Mouse (Mus musculus) CH12.LX (cell line): ENCODE results near the gene Ppie. TPM values are rescaled to one million over a fixed set of nuclear protein-coding genes. Genes with fewer than 3 reads are reported as not detected.

Source experiments
- DNase-seq: peaks from one replicate; pipeline ENCODE4 v3.0.0-alpha.2; 2013; ENCODE audit errors: extremely low read depth
- H3K27ac ChIP-seq: 2 replicates; pipeline ENCODE4 v1.5.1; 2012; ENCODE audit warnings: low read depth, mild to moderate bottlenecking, control low read depth, moderate library complexity; ENCODE audit not compliant: insufficient read depth
- H3K27me3 ChIP-seq: replicated peaks from 2 replicates; pipeline ENCODE3; 2012; ENCODE audit warnings: inconsistent platforms
- H3K36me3 ChIP-seq, 2 experiments: replicated peaks in 1 of 2; 2 replicates each; pipeline versions ENCODE3 to v1.6.1; 2012; ENCODE audit warnings: inconsistent platforms in 1 of 2, low read length in 1 of 2, mild to moderate bottlenecking in 1 of 2, mixed read lengths in 1 of 2, moderate library complexity in 1 of 2; ENCODE audit not compliant: control insufficient read depth in 1 of 2, insufficient read depth in 1 of 2
- H3K4me1 ChIP-seq, 2 experiments: 2 replicates each; pipeline ENCODE4 v1.6.1; 2012; ENCODE audit warnings: inconsistent platforms in 1 of 2, moderate library complexity in 1 of 2; ENCODE audit not compliant: insufficient read depth in 2 of 2, control insufficient read depth in 1 of 2
- H3K4me2 ChIP-seq: 2 replicates; pipeline ENCODE4 v1.6.1; 2012; ENCODE audit warnings: low read depth, mild to moderate bottlenecking, control low read depth; ENCODE audit not compliant: poor library complexity, insufficient read depth, severe bottlenecking
- H3K4me3 ChIP-seq, 3 experiments: fragments of 150-350 bp in 1 of 3; sonication (generic) in 1 of 3; replicated peaks in 1 of 3; 2 replicates each; pipeline versions ENCODE3 to v1.5.1; 2011 to 2012; ENCODE audit warnings: low read depth in 2 of 3, low read length in 2 of 3, mild to moderate bottlenecking in 2 of 3, moderate library complexity in 2 of 3, control low read depth in 1 of 3, improper control_type of control experiment in 1 of 3, inconsistent platforms in 1 of 3, mixed read lengths in 1 of 3; ENCODE audit not compliant: poor library complexity in 1 of 3
- H3K79me2 ChIP-seq: replicated peaks from 2 replicates; pipeline ENCODE4 v1.6.1; 2012; ENCODE audit warnings: mild to moderate bottlenecking, moderate library complexity; ENCODE audit not compliant: control insufficient read depth, poor library complexity, insufficient read depth, severe bottlenecking; ENCODE audit errors: extremely low read depth
- H3K9ac ChIP-seq: 2 replicates; pipeline ENCODE4 v1.6.1; 2012; ENCODE audit warnings: low read depth, mild to moderate bottlenecking, control low read depth, moderate library complexity; ENCODE audit not compliant: insufficient read depth
- H3K9me3 ChIP-seq: replicated peaks from 2 replicates; pipeline ENCODE3; 2012; ENCODE audit warnings: low read length, inconsistent platforms, mixed read lengths
- BHLHE40 ChIP-seq: IDR thresholded peaks from 2 replicates; pipeline ENCODE4 v1.6.1; 2011; ENCODE audit warnings: mild to moderate bottlenecking, low read depth, low read length, improper control_type of control experiment
- CHD1 ChIP-seq: IDR thresholded peaks from 2 replicates; pipeline ENCODE4 v1.6.1; 2012; ENCODE audit warnings: low read depth, low read length, improper control_type of control experiment, inconsistent platforms
- CTCF ChIP-seq, 2 experiments: IDR thresholded peaks in 1 of 2; conservative IDR thresholded peaks in 1 of 2; 2 replicates each; pipeline ENCODE4 v1.5.1; 2011 to 2012; ENCODE audit warnings: low read depth in 2 of 2, low read length in 2 of 2, improper control_type of control experiment in 1 of 2, inconsistent platforms in 1 of 2, mild to moderate bottlenecking in 1 of 2, moderate library complexity in 1 of 2
- E2F4 ChIP-seq: IDR thresholded peaks from 2 replicates; pipeline ENCODE4 v1.6.1; 2011; ENCODE audit warnings: low read depth, low read length, improper control_type of control experiment; ENCODE audit not compliant: insufficient replicate concordance
- ELF1 ChIP-seq: IDR thresholded peaks from 2 replicates; pipeline ENCODE4 v1.6.1; 2014; ENCODE audit warnings: low read depth, mild to moderate bottlenecking, inconsistent platforms, low read length, improper control_type of control experiment
- EP300 ChIP-seq: IDR thresholded peaks from 2 replicates; pipeline ENCODE4 v1.6.1; 2011; ENCODE audit warnings: low read length, improper control_type of control experiment
- ETS1 ChIP-seq: conservative IDR thresholded peaks from 2 replicates; pipeline ENCODE4 v1.6.1; 2012; ENCODE audit warnings: low read depth, mild to moderate bottlenecking, inconsistent platforms, low read length, improper control_type of control experiment, moderate library complexity
- GABPA ChIP-seq: IDR thresholded peaks from 2 replicates; pipeline ENCODE4 v1.6.1; 2012; ENCODE audit warnings: low read depth, low read length, improper control_type of control experiment, inconsistent platforms; ENCODE audit not compliant: insufficient replicate concordance
- JUND ChIP-seq: conservative IDR thresholded peaks from 2 replicates; pipeline ENCODE4 v1.6.1; 2011; ENCODE audit warnings: low read depth, low read length, improper control_type of control experiment
- KAT2A ChIP-seq: IDR thresholded peaks from 2 replicates; pipeline ENCODE4 v1.6.1; 2012; ENCODE audit warnings: low read length, improper control_type of control experiment, inconsistent platforms; ENCODE audit not compliant: insufficient replicate concordance
- MAX ChIP-seq: IDR thresholded peaks from 2 replicates; pipeline ENCODE4 v1.6.1; 2011; ENCODE audit warnings: low read length, improper control_type of control experiment
- MEF2A ChIP-seq: IDR thresholded peaks from 2 replicates; pipeline ENCODE4 v1.6.1; 2014; ENCODE audit warnings: low read depth, mild to moderate bottlenecking, inconsistent platforms, low read length, improper control_type of control experiment, borderline replicate concordance
- MXI1 ChIP-seq: IDR thresholded peaks from 2 replicates; pipeline ENCODE4 v1.6.1; 2011; ENCODE audit warnings: mild to moderate bottlenecking, low read depth, low read length, improper control_type of control experiment
- MYC ChIP-seq: IDR thresholded peaks from 2 replicates; pipeline ENCODE4 v1.6.1; 2011; ENCODE audit warnings: low read depth, mild to moderate bottlenecking, improper control_type of control experiment, low read length
- NELFE ChIP-seq: IDR thresholded peaks from 2 replicates; pipeline ENCODE4 v1.6.1; 2011; ENCODE audit warnings: low read depth, low read length, improper control_type of control experiment
- PAX5 ChIP-seq: IDR thresholded peaks from 2 replicates; pipeline ENCODE4 v1.6.1; 2012; ENCODE audit warnings: low read length, inconsistent platforms, mixed read lengths
- POLR2AphosphoS2 ChIP-seq: IDR thresholded peaks from 2 replicates; pipeline ENCODE4 v1.6.1; 2011; ENCODE audit warnings: low read depth, low read length, improper control_type of control experiment
- RAD21 ChIP-seq: IDR thresholded peaks from 2 replicates; pipeline ENCODE4 v1.6.1; 2011; ENCODE audit warnings: low read depth, mild to moderate bottlenecking, low read length, improper control_type of control experiment, moderate library complexity
- RCOR1 ChIP-seq: conservative IDR thresholded peaks from 2 replicates; pipeline ENCODE4 v1.6.1; 2012; ENCODE audit warnings: low read depth, mild to moderate bottlenecking, inconsistent platforms, low read length, improper control_type of control experiment
- SIN3A ChIP-seq: IDR thresholded peaks from 2 replicates; pipeline ENCODE4 v1.6.1; 2012; ENCODE audit warnings: low read length, improper control_type of control experiment, inconsistent platforms
- TBP ChIP-seq: conservative IDR thresholded peaks from 2 replicates; pipeline ENCODE4 v1.6.1; 2011; ENCODE audit warnings: low read depth, low read length, improper control_type of control experiment
- TCF12 ChIP-seq: IDR thresholded peaks from 2 replicates; pipeline ENCODE4 v1.6.1; 2014; ENCODE audit warnings: low read depth, mild to moderate bottlenecking, inconsistent platforms, low read length, improper control_type of control experiment
- USF1 ChIP-seq: IDR thresholded peaks from 2 replicates; pipeline ENCODE4 v1.6.1; 2014; ENCODE audit warnings: low read depth, mild to moderate bottlenecking, inconsistent platforms, low read length, improper control_type of control experiment
- ZC3H11A ChIP-seq: IDR thresholded peaks from 2 replicates; pipeline ENCODE4 v1.6.1; 2012; ENCODE audit warnings: low read depth, mild to moderate bottlenecking, inconsistent platforms, low read length, improper control_type of control experiment
- ZMIZ1 ChIP-seq: IDR thresholded peaks from 2 replicates; pipeline ENCODE4 v1.6.1; 2012; ENCODE audit warnings: low read depth, mild to moderate bottlenecking, inconsistent platforms, low read length, improper control_type of control experiment
- ZNF384 ChIP-seq: IDR thresholded peaks from 2 replicates; pipeline ENCODE4 v1.6.1; 2012; ENCODE audit warnings: low read depth, low read length, improper control_type of control experiment, inconsistent platforms
- dilution Hi-C: fragments of 300-500 bp; cut with MboI; formaldehyde crosslinking; loops from 2 replicates; pipeline ENCODE4 v1.14.3; 2020; ENCODE audit warnings: low sequenced_read_pairs; ENCODE audit not compliant: extremely low pct_unique_long_range_greater_than_20kb, extremely low pct_ligation_motif_present
- in situ Hi-C: fragments of 300-500 bp; cut with MboI; formaldehyde crosslinking; loops from 3 replicates; pipeline ENCODE4 v1.14.3; 2019; ENCODE audit warnings: low sequenced_read_pairs, low pct_ligation_motif_present, low pct_unique_long_range_greater_than_20kb, mixed read lengths
- polyA plus RNA-seq: library from polyadenylated mRNA; unstranded; fragments of >175 nt; gene quantifications from 2 replicates; pipeline ENCODE4 v1.2.1, GENCODE M21; 2012; ENCODE audit warnings: low read depth; ENCODE audit not compliant: insufficient read length
- total RNA-seq, 2 experiments: library from RNA; depleted of rRNA; stranded (reverse); fragments of 300-350 nt in 1 of 2; fragments of >200 nt in 1 of 2; gene quantifications; 2 replicates each; pipeline ENCODE4 v1.2.3; 2012 to 2014

The Ppie gene
- total and polyA plus RNA-seq, 3 experiments, result 68.3 to 89.4 (median 86.8) TPM

- H3K27me3 ChIP-seq, result peaks cover 50% of the 10 kb centered on the region
- no peaks in the 10 kb centered on the region for H3K4me1 ChIP-seq
- dilution Hi-C loops, result no loop called here
- H3K36me3 ChIP-seq, result no peaks in the 10 kb centered on the region
- H3K27ac ChIP-seq, result no peak overlapping the region
- TF ChIP-seq ZMIZ1 (no peak), TBP (no peak), BHLHE40 (no peak), GABPA (no peak), KAT2A (no peak), ETS1 (no peak), RCOR1 (no peak), CHD1 (no peak), ZC3H11A (no peak), TCF12 (no peak), RAD21 (no peak), MAX (no peak), USF1 (no peak), POLR2AphosphoS2 (no peak), NELFE (no peak), CTCF (conservative IDR thresholded peaks at IDR 0.05 in 1 of 2, IDR thresholded peaks at IDR 0.05 in 1 of 2; ENCODE audit: low read depth in 2 of 2, low read length in 2 of 2) (no peak), JUND (no peak)
- H3K9me3 ChIP-seq, result no peaks in the 10 kb centered on the region
- H3K79me2 ChIP-seq, result no peaks in the 10 kb centered on the region
- DNase-seq, result no peak
- in situ Hi-C loops, result no loop called here
- no peak overlapping the region for H3K4me3 ChIP-seq
- no peak overlapping the region for H3K4me2 ChIP-seq
- no peak overlapping the region for H3K9ac ChIP-seq
Measured at GRCm38 (mm10) chr4:123147446-123148150, 7.8 kb upstream of the Ppie start.

- peaks cover 12% of the 10 kb centered on the region for H3K79me2 ChIP-seq
- H3K27ac ChIP-seq, result no peak overlapping the region
- in situ Hi-C loops, result no loop called here
- peaks cover 27 to 43% of the 10 kb centered on the region in 2 experiments for H3K36me3 ChIP-seq
- H3K4me3 ChIP-seq, result no peak overlapping the region
- H3K9ac ChIP-seq, result no peak overlapping the region
- DNase-seq, result no peak
- TF ChIP-seq EP300, result no peak
- TF ChIP-seq MXI1, result no peak
- no peak for TF ChIP-seq BHLHE40
- TF ChIP-seq TCF12, result no peak
- no peak for TF ChIP-seq ELF1
- TF ChIP-seq SIN3A, result no peak
- no peak for TF ChIP-seq E2F4
- TF ChIP-seq POLR2AphosphoS2, result no peak
- TF ChIP-seq MAX, result no peak
- no peak for TF ChIP-seq KAT2A
- TF ChIP-seq ZNF384, result no peak
- TF ChIP-seq MEF2A, result no peak
- TF ChIP-seq MYC, result no peak
- TF ChIP-seq ZMIZ1, result no peak
- no peak for TF ChIP-seq RAD21
- no peak for TF ChIP-seq PAX5
- TF ChIP-seq, all 38 proteins: peak for 0
- H3K9me3 ChIP-seq, result no peaks in the 10 kb centered on the region
- H3K4me1 ChIP-seq, result peaks cover 4 to 20% of the 10 kb centered on the region in 2 experiments; a peak in 3 of 4 replicates
- dilution Hi-C loops, result no loop called here
- peaks cover 13% of the 10 kb centered on the region for H3K27me3 ChIP-seq
- no peak overlapping the region for H3K4me2 ChIP-seq
Measured at GRCm38 (mm10) chr4:123137551-123137950, 2.2 kb downstream of the Ppie start.
